Mouse (Mus musculus): Measurements from ENCODE around the gene Hpcal1.
"Not testable (repeated sequence)": the region's sequence is repeated elsewhere in the genome, so short reads cannot be mapped to it uniquely, and the experiment has no call there.

The Hpcal1 gene

DNA sequence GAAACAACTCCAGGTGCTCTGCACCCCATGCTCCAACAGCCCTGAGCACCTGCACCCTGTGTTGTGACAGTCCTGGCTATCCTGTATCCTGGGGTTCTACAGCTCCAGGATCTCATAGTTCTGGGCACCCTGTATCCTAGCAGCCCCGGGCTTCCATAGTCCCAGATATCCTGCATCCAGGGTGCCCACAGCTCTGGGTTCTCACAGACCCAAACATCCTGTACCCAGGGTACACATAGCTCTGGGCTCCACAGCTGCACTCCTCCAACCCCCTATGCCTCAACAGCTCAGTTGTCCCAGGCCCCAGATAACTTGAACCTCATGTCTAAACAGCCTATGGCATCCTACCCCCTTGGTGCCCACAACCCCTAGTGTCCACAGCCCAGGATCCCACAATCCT is 49.6 kb downstream of the Hpcal1 start:
- DNase-seq (ENCODE audit: low spot score in 2 of 2), result no peak

DNA sequence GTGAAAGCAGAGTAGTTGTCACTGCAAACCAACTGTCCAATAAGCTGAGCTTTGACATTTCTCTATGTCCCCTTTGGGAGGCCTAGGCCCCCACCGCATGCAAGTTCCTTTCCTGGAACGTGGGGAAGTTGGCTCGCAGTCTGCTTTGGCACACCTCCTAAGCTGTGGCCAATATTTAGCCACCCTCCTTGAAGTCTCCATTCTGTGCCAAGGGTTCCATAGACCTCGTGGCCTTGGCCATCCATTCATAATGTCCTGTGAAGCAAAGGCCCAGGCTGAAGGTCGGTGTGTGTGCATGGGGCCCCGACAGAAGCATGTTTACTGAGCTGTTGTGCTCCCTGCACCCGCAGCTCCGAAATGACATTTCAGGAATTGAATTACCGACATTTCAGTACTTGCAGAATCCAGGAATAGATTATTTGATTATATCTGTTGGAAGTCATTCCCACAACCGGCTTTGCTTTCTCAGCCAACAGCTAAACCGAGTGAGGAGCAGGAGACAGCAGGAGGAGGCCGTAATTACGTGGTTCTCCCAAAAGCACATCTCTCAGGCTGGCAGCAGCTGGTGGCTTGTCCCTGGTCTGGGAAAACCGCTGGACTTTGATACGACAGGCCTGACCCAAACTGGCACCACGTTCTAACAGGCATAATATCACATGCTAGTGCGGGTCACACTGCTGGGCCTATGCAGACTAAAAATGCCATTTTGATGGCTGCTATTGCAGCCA is 51.1 kb downstream of the Hpcal1 start:
- no peak for DNase-seq (ENCODE audit: low spot score in 2 of 2)

DNA sequence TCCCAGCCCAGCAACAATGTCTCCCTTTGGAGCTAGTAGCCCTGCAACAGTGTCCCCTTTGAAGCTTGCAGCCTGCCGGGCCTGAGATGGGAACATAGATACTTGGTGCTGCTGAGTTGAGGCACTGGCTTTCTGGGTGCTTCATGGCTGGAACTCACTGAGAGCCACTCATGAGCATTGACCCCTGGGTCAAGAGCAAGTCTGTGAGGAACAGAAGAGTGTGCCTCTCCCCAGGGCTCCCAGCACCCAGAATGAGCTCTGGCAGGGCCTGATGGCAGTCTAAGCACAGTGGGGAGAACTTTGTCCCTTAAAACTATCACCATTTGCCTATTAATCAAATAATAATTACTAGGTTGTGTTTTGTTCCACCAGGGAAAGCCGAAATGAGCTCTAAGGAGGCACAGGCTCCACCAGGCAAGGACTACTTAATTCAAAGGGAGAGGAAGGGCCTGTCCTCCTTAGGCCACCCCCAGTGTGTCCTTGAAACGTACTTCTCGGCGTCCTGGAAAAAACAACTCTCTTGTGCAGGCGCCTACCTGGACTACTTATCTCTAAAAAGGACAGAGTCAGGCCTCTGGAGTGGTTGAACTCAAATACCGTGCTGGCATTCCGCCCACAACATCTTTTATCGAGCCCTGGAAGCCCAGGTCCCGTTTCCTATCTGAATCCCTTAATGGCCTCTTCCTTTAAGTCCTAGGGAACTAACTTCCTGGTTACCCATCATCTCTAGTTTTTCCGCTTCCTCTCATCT is 52.1 kb downstream of the Hpcal1 start:
- no peak for DNase-seq (ENCODE audit: low spot score in 2 of 2)

DNA sequence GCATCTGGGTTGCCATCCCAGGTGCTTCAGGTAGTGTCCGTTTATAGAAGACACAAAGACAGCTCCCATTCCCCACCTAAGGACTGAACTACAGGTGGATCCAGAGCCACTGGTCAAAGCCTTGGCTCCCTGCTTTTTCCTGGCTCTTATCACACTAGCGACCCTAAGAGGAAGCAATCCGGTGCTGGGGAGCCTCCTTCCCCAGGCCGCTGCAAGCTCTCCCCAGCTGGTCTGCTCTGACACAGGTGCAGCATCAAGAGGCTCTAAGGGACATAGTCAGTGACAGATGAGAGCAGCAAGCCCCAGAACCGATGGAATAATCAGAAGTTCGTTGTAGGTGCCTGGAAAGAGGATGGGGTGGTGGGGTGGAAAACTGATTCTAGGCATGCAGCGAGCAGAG is 54.8 kb downstream of the Hpcal1 start:
- no peak for DNase-seq (ENCODE audit: low spot score in 2 of 2)

DNA sequence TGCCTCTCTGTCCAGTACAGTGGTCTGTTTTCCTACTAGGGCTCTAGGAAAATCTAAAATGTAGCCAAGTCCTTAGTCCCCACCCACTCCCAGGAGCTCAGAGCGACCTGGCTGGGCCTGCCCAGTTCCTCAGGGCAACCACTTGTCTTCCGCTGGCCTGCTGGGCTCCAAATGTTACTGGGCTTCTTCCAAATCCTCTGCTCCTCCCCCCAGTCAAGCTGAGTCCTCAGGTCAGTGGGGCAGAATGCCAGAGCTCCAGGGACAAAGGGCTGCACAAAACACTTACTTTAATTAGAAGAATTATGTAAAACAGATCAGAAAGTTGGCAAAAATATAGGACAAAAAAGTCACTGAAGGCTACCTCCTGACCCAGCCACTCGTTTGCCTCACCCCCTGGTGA is 56.1 kb downstream of the Hpcal1 start:
- peak in 1 of 2 experiments; percentile 42 for DNase-seq (ENCODE audit: low spot score in 2 of 2)

DNA sequence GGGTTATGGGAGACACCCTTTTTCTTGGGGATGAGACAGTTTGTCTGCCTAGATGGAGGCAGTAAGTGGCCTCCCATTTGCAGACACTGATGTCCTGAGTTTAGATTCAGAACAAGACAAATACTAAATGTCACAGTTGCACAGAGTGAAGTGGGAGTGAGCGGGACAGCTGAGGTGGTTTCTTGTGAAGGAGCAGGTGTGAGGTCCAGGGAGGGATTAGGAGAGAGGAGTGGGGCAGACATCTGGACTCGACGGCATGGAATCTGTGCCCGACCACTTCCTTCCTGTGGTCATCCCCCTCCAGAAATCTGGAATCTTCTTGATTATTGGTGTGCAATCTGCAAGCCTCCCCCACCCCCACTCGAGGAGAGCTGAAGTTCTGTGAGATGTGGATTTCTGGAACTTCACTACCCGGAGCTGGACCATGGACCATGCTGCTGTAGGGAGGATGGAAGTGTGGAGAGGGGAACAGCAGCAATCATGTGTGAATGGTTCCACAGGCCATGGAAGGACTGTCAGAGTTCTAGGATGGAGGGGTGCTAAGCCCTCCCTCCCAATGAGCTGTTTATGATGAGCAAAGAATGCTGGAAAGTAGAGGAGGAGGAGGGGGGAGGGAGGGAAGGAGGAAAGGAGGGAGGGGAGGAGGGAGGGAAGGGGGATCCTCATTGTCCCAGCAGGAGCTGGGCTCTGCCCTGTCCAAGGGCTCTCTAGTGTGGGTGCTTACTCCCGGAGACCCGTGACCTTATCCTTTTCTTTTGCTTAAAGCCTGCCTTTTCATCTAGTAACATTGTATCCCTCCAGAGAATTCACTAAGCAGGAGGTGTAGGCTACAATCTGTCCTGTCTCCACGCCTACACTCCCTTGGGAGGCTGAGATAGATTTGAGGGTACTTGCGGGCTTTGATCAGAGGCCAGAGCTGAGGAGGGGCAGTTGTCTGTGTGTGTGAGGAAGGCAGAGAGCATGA is 56.8 kb downstream of the Hpcal1 start:
- DNase-seq (ENCODE audit: low spot score in 2 of 2), result no peak

DNA sequence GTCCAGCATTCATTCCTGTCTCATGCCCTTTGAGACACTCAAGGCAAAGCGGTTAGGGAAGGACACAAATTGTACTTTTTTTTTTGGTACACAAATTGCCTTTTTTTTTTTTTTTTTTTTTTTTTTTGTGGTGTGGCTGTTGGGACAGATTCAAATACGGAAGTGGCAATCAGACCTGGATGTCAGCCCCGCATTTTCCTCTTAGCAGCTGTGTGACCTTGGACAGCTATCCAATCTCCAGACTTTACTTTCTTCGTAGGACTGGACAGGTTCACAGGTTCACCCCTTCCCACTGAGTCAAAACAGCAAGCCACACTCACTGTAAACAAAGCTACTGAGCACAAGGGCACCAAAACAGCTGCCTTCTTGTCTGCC is 57.5 kb downstream of the Hpcal1 start:
- DNase-seq (ENCODE audit: low spot score in 2 of 2), result no peak

DNA sequence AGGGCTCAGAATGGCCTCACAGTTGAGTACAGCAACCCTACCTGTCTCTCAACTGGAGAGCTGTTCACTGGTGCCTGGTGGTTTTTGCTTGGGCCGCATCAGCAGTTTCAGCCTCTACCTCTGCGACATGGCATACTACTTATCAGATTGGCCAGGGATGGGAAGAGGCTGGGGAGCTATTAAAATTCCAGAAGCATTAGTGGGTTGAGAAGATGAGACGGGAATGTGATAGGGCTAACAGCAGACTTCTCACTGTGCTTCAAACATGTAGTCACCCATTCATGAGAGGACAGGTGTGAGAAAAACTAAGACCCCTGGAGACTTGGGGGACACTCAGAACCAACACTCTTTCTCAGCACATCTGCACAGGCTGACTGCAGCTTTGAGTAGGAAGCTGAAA is 59.1 kb downstream of the Hpcal1 start:
- no peak for DNase-seq (ENCODE audit: low spot score in 2 of 2)

DNA sequence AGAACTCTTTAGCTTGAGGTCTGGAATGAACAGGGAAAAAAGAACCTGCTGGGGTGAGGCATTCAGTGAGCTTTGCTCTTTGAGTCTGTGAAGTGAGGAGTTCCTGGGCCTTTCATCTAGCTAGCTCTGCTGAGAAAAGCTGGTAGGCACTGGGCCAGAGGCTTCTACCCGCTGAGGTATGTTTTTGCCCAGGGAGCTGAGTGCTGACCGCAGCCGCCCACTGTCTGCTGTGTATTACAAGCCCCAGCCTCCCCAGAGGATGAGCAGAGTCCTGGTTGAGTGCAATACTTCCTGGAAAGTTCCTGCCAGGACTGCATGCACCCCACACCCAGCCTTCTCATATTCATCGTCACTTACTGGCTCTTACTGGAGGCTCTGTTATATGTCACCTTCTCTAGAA is 59.8 kb downstream of the Hpcal1 start:
- DNase-seq (ENCODE audit: low spot score in 2 of 2), result no peak

DNA sequence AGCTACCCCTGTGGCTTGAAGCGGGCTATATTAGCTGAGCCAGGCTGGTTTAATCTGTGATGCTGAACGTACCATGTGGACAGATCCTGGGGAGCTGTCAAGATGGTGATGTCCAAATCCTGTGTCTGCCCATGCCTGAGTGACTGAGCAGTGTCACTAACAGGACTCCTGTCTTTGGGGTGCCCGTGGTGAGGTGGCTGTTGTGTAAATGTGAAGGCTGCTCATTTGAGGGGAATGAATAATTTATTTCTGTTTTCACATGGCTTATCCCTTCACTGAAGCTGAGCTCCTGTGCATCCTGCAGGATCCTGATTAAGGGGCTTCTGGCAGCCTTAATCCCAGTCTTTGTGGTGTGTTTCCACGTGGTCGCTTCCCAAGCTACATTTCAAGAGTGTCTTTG is 62.2 kb downstream of the Hpcal1 start:
- DNase-seq (ENCODE audit: low spot score in 2 of 2), result no peak

DNA sequence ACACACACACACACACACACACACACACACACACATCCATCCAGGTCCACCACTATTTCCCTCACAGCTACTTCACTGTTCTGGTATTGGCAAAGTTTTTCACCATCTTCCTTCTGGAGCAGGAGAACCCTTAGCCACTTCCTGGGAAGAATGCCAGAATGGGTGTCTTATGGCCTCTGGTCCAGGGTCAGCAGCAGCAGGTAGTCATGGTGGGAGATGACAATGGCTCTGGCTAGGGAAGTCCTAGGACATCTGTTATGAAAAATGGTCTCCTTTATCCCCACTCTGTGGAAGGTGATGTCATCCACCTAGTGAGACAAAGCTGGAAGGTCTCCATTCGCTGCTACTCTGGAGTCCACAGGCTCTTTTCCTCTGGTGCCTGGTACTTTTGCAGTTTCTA is 64.1 kb downstream of the Hpcal1 start:
- no peak for DNase-seq (ENCODE audit: low spot score in 2 of 2)

DNA sequence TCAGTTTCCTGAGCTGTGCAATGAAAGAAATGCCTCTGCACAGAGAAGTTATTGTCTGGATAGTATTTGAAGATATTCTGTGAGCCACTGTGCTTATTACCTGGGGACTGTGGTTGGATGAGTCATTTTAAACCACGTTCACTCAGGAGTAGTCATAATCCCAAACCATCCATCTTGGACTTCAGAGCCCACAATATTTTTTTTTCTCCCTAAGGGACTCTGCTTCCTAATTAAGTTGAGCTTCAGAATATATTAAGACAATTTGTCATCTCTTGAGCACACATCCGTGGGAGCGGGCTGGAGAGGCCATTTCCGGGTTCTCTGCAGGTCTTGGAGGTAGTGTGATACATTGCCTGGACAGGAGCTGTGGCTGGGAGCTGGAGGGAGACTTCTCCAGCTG is 66.2 kb downstream of the Hpcal1 start:
- no peak for DNase-seq (ENCODE audit: low spot score in 2 of 2)

DNA sequence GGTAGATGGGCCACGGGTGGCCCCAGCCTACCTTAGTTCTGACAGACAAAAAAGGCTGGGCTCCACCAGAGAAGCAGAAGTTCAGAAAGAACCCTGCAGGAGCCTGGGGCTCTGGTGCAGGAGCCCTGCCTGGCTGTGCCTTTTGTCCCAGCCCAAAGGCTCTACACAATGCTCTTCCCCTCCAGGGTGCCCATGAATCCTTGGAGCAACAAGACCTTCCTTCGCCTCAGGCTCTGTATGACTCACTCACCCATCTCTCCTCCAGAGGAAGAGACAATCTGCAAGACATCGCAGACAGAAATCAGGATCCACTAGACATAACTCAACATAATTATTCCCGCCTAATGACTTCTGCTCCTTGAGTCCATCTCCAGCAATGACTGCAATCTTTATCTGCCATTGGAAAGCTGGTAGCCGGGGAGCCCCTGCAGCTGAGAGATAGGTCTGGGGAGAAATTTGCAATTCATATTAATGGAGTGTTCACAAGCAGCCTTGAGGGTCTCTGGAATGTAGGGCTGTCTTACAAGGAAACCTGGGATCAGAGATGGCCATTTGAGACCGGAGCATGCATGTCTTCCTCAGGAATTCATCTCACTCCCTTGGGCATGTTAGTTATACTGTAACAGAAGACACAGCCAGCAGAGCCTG is 71.8 kb downstream of the Hpcal1 start:
- no peak for DNase-seq (ENCODE audit: low spot score in 2 of 2)

DNA sequence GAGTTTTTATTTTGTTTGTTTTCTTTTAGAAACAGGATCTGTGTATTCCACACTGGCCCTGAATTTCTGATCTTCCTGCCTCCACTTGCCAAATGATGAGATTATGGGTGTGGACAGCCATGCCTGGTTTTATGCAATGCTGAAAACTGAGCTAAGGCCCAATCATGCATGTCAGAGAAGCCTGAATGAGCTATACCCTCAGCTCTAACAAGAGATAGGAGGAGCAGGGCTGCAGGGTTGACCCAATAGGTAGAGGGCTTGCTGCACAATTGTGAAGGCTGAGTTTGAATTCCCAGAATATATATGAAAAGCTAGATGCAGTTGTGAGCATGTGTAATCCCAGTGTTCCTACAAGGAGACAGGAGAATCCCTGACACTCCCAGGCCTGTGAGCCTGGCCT is 72.4 kb downstream of the Hpcal1 start:
- DNase-seq (ENCODE audit: low spot score in 2 of 2), result no peak

DNA sequence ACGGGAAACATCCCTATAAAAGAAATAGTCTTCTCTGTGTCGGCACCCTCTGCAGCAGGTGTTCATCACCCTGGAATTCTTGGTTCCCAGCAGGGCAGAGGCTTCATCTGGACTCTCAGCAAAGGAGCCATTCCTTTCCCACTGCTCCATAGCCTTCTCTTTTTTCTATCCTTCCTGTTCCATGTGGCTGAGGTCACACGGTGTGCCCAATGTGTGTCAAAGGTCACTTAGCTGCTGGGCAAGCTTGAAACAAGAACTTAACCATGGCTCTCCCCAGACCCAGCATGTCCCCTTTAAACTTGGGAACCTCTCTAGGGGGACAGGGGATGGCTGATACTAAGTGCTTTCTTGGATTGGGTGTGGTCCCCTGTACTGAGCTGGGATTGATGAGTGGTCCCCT is 73.3 kb downstream of the Hpcal1 start:
- DNase-seq (ENCODE audit: low spot score in 2 of 2), result no peak

DNA sequence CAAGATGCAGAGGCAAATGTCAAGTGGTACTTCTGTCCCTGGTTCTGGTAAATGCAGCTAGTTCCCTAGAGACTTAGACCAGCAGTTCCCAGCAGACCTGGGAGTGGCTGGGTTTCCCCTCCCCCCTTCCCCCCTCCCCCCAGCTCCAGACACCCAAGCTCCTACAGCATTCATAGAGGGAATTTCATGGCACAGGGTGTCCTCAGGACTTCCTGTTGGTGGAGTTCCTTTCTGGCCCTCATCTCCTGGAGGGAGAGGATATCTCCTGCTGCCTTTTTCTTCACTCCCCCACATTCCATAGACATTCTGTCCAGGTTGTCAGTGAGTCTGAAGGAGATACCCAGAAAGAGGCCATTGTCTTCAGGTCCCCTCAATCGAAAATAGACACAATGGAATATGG is 76.9 kb downstream of the Hpcal1 start:
- not testable (repeated sequence) for DNase-seq (ENCODE audit: low spot score in 2 of 2)

DNA sequence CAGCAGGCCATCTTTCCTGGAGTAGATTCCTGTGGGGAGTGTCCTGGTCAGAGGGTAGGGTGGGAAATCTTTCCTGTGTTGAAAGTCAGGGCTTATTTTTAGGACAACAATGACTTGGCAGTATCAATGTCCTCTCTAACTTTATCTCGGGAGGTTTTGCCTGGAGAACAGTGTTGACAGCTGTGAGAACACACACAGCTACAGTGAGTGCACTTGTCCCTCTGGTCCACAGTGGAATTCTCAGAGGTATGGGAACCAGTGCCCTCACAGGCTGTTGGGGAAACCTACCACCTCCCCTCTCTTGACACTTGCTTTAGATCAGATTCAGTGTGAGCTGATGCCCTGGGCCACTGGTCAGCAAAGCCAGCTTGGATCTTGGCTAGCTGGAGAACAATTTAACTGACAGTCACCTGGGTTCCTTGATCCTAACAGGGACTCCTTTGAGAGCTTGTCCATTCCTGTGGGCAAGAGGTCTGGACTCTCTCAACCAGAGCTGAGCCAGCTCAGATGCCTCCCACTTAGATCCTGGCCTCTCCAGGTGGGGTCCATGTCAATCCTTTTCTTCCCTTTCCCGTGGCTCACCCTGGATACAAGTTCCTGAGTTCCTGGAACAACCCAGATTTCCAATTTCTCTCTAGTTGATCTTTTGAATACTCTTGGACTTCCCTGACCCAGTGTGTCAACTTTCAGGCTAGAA is 79.0 kb downstream of the Hpcal1 start:
- DNase-seq (ENCODE audit: low spot score in 2 of 2), result no peak

DNA sequence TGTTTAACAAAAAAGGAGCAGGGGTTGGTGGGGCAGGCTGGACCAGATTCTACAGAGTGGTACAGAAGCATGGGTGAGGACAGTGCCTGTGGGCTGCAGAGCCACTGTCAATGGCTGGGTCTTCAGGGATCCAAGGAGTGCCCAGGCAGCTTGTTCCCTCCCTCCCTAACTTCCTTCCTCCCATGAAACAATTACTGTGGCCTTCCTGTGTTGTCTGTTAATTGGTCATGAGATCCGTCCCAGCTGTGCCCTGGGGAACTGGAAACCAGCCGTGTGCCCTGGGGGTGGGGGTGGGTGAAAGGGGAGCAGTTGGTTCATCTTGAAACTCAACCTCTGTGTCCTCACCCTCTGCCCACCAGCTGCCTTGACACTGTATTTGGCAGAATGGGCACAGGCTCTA is 79.9 kb downstream of the Hpcal1 start:
- no peak for DNase-seq (ENCODE audit: low spot score in 2 of 2)

DNA sequence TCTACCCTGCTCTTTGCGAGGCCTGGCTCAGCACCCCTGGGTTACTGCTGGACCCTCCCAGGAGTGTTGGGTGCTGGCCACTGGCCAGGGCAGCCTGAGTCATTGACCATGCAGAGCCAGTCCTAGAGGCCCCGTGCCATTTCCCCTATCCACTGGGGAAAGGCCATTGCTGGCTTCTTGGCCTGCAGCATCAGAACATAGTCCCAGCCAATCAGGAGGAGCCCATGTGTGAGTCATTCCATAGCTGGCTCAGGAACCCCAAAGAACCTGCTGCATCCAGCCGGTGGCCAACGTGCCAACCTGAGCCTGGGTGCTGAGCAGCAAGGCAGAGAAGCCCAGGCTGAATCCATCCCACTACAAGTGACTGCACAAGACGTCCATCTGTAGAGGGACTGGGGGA is 83.1 kb downstream of the Hpcal1 start:
- DNase-seq (ENCODE audit: low spot score in 2 of 2), result not testable (repeated sequence)

DNA sequence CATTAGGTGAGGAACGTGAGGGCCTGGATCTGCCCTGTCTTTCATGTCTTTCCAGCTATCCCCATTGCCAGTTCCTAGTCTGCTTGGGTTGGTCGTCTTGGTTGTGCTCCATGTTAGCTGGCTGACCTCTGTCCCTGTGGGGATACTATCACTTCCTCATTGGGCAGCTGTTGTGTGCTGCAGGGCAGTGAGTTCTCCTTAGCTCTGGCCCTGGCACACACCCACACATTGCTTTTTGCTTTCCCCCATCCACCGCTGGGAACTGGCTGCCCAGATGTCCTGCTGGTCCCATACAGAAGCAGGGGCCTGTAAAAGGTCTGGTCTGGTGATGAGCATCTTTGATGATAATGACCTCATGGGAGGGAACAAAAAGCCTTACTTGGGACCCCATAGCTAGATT is 84.2 kb downstream of the Hpcal1 start:
- not testable (repeated sequence) for DNase-seq (ENCODE audit: low spot score in 2 of 2)

DNA sequence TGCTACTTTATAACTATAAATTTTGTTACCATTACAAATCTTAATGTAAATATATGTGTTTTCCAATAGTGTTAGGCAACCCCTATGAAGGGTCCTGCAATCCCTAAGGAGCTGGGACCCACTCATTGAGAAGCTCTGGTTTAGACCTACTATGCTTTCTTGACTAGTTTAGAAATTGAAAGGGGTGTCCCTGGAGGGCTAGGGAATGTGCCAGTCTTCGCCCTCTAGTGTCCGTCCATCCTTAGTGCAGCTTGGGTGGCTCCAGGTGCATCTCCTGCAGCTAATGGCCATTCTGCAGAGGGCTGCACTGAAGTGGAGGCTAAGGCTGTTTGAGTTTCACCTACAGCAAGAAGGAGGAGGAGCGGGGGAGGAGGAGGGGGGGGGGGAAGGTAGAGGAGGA is 87.7 kb downstream of the Hpcal1 start:
- no peak for DNase-seq (ENCODE audit: low spot score in 2 of 2)
